Mouse (Mus musculus) bone marrow macrophage, adult 2 months (primary cell): Measurements from ENCODE around the gene A530032D15Rik.
"Not testable (repeated sequence)": the region's sequence is repeated elsewhere in the genome, so short reads cannot be mapped to it uniquely, and the experiment has no call there.

Source experiments
- CTCF ChIP-seq: IDR thresholded peaks from 2 replicates; pipeline ENCODE4 v1.5.1; 2012; ENCODE audit warnings: low read depth, mild to moderate bottlenecking, low read length, moderate library complexity
- POLR2A ChIP-seq: IDR thresholded peaks from 2 replicates; pipeline ENCODE4 v1.6.1; 2012; ENCODE audit warnings: mild to moderate bottlenecking, low read depth, low read length, borderline replicate concordance

GRCm38 (mm10) chr1:85086211-85086610, 23.4 kb downstream of the A530032D15Rik start:
- TF ChIP-seq POLR2A, CTCF: not testable (repeated sequence)
